Mouse (Mus musculus): Measurements from ENCODE around the gene Gm5741.

GRCm38 (mm10) chr8:85027516-85027855 is 40.3 kb downstream of the Gm5741 start:
- no peak for TF ChIP-seq CTCF (IDR thresholded peaks at IDR 0.05; ENCODE audit: low read depth, low read length)
- TF ChIP-seq POLR2A (IDR thresholded peaks at IDR 0.05; ENCODE audit: insufficient read depth, low read length) = no peak
